Mouse (Mus musculus): ENCODE results near the gene Ppp1r8. TPM values are rescaled to one million over a fixed set of nuclear protein-coding genes. Genes with fewer than 3 reads are reported as not detected.

Ppp1r8 gene
- polyA plus RNA-seq, 1 experiment from 2014 or later, result 52.8 TPM

GRCm38 (mm10) chr4:132778562-132779201 lies 64.3 kb downstream of the Ppp1r8 start:
- POLR2A ChIA-PET, result no interaction called here
- ATAC-seq (no peak), DNase-seq (ENCODE audit: low read depth, low spot score) (no peak)
- no peaks in the 10 kb centered on the region for H3K27me3 ChIP-seq
- in situ Hi-C loops (cut with MboI; ENCODE audit: low pct_unique_long_range_greater_than_20kb), result loop anchor here (5.0 kb wide), 2 partner anchors 44 to 154 kb away; no protein-coding TSS in a partner anchor
- CTCF ChIA-PET, result interaction anchor here (1.2 to 5.4 kb wide), 2 partner anchors 21 to 45 kb away, joined by 4 to 33 read pairs; partner anchors contain the start of gene Smpdl3b
- no peak for TF ChIP-seq CTCF (IDR thresholded peaks at IDR 0.05)

Other genes starting within 250 kb of the Ppp1r8 start
- 17.6 TPM for gene Eya3, start 204.2 kb downstream of the Ppp1r8 start, polyA plus RNA-seq (2021)
- gene Xkr8, start 110.6 kb downstream of the Ppp1r8 start, polyA plus RNA-seq (2021), result 2.9 TPM
- gene Smpdl3b, start 85.9 kb downstream of the Ppp1r8 start, polyA plus RNA-seq (2021), result 14.1 TPM
- gene Rpa2, start 74.8 kb downstream of the Ppp1r8 start, polyA plus RNA-seq (2021), result 15.5 TPM
- gene Themis2, start 46.8 kb downstream of the Ppp1r8 start, polyA plus RNA-seq (2021), result not detected
- gene Stx12, start 41.3 kb upstream of the Ppp1r8 start, polyA plus RNA-seq (2021), result 48.6 TPM
- 25.4 TPM for gene Fam76a, start 79.4 kb upstream of the Ppp1r8 start, polyA plus RNA-seq (2021)
- gene Fgr, start 130.9 kb upstream of the Ppp1r8 start, polyA plus RNA-seq (2021), result not detected
- gene Ahdc1, start 168.1 kb upstream of the Ppp1r8 start, polyA plus RNA-seq (2021), result 25.6 TPM